Mouse (Mus musculus) retina, adult 2 months (tissue): Measurements from ENCODE around the gene Azi2.

Experiments
- DNase-seq: peaks from one replicate; pipeline ENCODE4 v3.0.0-alpha.2; 2012; ENCODE audit warnings: low read depth, low spot score

The Azi2 gene

DNA sequence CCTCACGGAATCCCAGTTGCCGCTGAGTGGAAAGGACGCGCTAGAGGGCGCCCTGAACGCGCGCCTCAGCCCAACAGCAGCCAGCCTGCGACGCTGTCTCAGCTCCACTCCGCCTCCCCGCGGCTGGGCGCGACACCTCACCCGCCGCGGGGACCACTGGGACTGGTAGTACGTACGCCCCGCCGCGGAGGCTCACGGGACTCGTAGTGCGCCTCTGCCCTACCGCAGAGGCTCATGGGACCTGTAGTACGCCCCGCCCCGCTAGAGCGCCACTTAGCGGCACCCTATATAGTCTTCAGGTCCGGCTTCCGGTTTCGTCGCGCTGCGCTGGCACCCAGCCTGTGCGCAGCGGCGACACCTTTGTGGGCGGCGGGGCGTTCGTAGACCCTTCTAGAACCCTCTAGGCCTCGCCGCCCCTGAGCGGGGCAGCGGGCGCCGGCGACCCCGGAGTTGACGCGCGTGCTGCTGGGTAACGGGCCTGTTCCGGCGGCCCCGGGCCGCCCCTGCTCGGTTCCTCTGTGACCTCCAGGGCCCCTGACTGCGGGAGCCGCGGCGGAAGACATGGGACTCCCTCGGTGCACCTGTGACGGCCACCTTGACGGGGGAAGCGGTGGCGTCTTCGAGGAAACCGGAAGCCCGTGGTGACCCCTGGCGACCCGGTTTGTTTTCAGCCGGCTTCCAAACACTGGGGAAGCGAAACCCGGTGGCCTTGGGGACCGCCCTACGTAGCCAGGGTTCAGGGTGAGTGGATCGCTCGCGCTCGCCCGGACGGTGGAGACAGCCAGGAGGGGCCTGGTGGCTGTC lies at the start of gene Azi2:
Gene Azi2, plus strand, starts transcription at position 282 of the 804 bp plus-strand sequence.
- DNase-seq, result peak; percentile 96

DNA sequence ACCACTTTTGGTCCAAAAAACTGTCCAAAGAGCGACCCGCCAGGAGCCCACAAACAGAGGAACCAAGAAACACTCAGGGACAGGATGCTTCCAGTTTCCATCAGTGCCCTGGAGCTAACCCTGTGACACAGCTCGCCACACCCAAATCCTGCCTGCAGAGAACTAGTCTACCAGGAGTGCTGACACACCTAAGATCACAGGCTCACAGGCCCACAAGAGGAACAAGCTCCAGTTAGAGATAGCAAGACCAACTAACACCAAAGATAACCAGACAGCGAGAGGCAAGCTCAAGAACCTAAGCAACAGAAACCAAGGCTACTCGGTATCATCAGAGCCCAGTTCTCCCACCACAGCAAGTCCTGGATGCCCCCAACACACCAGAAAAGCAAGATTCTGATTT lies 43.7 kb upstream of the Azi2 start:
- no peak for DNase-seq

DNA sequence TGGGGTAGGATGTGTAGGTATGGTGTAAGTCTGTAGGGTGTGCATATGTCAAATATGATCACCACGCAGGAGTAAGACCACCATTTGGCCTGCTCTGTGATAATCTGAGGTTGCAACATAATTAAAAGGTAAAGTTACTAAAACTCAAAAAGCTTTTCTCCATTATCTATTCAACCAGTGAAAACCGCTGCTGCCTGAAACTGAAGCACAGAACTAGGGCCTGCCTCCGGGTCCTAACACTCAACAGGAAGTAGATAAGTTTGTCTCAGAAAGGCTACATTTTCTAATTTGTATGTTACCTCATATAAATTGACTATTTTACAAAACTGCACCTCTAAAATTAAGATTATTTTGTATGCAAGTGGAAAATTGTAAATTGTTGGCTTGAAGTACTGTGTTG lies 38.8 kb upstream of the Azi2 start:
- DNase-seq, result no peak

DNA sequence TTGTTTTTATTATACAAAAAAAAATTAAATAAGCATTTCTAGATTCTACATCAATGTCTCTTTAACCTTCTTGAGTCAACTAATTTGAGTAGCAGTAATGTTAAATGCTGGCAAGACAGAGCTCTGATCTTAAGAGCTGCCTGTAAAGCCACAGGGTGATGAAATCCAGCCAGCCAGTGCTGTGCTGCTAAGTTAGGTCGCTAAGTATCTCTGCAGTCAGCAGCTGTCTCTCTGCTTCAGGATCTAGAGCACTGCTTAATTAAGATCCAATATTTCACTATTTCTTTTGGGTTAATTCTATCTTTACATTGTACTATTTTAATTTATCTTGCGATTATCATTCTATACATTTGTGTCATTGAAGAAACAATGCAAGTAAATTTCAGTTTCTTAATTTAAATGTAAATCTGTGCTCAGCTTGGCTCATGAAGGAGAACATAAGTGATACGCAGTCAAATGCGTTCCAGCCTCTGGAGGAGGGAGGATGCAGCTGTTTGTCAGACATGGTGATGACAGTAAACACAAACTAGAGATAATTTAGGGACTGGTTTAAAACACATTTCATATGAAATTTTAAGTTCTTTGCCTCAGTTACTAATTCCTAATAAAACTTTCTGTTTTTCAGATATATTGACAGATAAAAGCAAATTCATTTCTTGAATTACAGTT lies 36.9 kb upstream of the Azi2 start:
- no peak for DNase-seq

DNA sequence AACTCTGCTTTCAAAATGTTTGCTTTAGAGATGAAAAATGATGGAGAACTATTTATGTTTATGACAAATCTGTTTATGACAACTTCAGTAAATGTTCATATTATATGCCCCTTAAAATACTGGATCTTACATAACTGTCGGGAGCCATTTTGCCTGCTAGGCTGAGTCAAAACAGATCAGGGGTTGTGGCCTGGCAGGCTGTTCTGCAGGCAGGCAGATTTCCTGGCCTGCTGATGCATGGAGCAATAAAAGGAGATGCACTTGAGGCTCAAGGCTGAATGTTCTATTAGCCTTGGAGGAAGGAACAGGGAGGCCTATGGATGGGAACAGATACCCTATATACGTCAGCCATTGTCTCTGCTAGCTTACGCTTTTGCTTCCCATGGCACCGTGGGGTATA lies 36.4 kb upstream of the Azi2 start:
- no peak for DNase-seq

DNA sequence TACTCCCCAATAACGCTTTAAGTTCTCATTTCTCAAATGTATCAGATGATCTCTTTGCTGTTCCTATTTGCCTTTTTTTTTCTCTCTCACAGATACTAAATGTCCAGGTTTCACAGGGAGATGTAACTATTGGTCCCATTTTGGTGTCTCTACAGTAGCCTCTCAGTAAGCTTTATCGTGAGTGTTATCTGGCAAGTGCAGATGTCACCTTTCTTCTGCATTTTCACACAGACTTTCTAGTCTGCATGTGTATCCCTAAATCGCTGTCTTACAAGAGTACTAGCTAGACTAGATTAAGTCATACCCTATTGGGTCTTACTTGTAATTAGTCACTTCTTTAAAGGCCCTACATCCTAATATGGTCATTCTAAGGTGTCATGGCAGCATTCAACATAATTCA lies 27.4 kb upstream of the Azi2 start:
- DNase-seq, result no peak

DNA sequence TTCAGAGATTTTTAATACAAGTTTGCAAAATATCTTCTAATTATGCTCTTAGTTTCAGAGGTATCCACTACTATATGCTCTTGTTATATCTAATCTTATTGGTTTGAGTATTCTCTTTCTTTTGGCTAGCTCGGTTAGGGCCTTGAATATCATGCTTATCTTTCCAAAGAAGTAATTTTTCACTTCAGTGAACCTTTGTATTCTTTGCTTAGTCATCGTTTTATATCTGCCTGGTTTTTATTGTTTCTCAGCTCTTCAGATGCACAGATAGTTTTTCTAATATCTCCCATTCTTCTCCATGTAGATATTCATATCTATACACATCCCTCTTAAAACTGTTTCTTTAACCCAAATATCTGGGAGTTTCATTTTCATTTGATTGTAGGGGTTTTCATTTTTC lies 15.3 kb upstream of the Azi2 start:
- no peak for DNase-seq

DNA sequence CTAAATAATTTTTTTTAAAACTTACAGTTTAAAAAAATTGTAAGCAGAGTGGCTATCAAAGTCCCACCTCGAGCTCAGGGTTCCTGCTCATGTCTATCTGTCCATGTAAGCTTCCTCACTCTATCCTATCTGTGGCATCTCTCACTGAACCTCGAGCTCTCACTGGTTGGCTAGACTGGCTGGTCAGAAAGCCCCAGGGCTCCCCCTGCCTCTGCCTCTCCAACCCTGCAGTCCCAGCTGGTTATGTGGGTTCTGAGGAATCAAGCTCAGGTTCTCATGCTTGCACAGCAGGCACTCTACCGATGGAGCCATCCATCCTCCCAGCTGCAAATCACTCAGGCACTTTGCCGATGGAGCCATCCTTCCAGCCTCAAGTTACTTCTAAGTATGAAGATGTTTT lies 10.8 kb upstream of the Azi2 start:
- DNase-seq, result no peak

DNA sequence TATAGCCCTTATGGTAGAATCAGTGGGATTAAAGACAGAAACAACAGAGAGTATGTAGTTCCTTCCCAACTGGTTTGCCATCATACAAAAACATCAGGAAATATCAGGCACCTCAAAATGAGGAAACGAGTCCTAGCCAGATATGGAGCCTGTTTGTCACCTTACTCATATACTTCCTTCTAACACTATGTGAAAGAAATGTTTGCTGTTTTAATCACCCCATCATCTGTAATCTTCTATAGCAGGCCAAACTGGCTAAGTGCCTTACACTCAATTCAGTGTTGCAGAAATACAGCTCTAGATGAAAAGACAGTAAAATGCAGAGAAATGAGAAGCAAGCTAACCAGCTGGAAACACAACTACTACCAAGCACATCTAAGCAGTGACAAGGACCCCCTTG lies 10.0 kb upstream of the Azi2 start:
- DNase-seq, result no peak

DNA sequence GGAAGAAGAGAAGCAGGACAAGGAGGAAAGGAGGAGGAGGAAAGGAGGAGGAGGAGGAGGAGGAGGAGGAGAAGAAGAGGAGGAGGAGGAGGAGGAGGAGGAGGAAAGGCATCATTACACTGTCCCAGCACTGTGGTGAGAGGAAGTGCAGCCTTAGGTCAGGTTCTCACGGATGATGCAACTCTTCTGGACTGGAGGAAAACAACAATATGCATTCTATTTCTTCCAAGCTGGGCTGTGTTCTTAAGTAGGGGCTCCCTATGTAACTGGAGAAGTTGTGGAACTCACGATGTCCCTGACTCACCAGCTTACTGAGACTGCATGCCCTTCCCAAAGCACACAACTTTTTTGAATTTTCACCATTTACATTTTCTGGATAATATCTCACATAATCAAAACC lies 8.6 kb upstream of the Azi2 start:
- no peak for DNase-seq

DNA sequence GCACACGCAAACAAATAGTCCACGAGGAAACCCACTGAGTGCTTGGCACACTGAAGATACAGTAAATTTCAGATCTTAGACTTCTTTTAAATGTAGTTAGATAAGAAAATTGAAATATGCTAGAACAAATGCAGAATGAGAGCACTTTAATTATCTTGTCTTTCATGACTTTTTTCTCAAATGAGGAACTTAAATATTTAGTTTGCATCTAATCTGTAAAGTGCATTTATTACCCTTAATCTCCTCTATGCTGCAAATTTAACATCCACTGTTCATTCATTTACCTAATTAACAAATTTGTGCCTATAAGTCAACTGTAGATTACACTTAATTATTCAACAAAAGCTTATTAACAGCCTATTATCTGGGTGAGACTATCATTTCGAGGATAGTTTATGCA lies 5.3 kb upstream of the Azi2 start:
- DNase-seq, result no peak

DNA sequence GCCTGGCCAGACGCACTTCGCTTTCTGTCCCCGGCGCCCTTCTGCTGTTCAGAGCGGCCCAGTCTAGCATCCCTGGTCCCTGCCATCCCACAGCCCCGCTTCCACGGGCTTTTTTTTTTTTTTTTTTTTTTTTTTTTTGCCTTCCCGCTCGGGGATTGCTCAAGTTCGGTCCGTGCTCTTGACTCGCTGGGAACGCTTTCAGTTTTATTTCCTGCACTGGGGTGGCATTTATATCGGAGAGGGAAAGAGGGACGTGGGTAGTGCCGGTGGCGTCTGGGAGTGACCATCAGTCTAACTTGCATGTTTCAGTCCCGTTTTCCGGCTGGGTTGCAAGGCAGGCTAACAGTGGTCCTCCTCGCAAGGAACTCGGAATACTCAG lies 712 bp downstream of the Azi2 start:
- no peak for DNase-seq

DNA sequence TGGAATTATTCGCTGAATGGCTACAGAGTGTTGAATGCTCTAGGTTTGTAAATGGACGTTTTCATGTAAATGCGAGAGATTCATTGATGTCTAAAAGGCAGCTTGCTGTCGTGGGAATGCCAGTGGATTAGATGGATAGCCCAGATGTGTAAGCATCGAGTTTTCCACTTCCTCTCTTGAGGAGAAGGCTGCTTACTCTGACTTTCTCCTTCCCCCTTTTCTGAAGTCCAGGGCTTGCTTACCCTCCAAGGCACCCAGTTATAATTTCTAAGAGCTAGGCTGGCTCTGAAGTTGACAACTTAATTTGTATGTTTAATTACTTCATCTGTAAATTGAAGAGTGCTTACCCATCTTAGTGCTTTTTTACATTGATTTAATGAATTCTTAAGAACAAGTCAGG lies 1.3 kb downstream of the Azi2 start:
- DNase-seq, result no peak

DNA sequence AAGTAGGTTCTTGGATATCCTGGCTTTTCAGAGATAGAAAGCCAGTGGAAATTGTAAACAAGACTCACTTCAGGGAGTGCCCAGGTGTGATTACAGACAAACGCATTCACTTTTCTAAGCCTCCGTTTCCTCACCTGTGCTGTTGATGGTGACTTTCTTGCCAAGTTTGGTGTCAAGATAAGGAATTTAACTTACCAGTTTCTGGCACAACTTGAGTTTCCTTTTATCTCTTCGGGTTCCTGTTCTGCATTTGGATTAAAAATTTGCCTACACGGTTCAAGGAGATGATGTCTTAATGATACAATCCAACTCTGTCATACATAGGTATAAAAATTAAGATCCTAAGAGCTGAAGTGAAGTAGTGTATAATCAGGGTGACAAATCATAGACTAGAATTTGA lies 2.4 kb downstream of the Azi2 start:
- DNase-seq, result no peak

DNA sequence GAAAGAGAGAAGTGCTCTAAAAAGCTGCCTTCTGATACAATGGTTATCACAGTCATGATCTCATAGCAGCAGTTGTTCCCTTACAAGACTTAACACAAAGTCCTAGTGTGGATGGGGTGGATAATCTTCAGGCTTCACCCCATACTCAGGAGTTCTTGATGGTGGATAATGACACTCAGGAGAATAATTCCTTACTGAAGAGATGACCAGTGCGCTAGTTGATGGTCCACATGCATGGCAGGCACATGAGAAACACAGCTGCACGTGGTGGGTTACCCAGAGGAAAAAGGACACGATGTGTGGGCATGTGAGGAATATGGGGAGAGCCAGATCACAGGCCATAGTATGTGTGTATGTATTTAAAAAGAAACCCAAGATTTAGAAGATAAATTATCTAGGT lies 3.3 kb downstream of the Azi2 start:
- no peak for DNase-seq

DNA sequence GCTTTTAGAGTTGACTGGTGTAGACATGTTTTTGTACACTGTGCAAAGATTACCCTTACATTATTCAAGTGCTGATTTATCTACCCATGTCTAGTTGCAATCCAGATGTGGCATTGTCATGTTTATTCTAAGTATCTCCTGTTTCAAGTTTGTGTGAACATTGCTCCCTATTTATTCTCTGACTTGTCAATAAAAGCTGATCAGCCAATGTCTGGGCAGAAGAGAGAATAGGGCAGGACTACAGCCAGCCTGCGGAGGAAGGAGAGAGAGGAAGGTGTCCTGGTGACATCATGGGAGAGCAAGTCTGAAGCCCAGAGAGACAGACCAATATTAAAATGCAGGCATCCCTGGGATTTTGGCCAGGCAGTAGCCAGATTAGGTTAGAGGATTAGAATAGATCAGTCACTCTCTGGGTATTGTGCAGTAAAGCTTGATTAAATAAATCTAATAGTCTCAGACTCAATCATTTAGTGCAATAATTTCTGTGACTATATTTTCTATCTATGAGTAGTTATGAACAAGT lies 4.8 kb downstream of the Azi2 start:
- DNase-seq, result no peak

DNA sequence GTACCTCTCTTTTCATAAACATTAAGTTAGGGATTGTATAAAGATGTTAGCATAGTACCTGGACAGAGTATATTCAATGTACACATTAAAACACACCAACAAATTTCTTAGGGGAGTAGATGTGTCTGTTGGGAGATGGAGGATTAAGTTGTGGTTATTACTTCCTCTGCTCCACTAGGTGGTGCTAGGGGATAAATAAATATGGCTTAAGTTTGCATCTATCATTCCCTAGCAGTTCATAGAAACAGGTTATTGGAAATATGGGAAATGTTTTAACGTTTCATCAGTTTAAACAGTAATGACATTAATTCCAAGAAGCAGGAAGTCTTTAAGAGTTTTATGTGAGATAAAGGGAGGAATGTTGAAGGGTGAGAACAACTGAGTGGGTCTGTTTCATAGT lies 13.0 kb downstream of the Azi2 start:
- DNase-seq, result peak; percentile 22

DNA sequence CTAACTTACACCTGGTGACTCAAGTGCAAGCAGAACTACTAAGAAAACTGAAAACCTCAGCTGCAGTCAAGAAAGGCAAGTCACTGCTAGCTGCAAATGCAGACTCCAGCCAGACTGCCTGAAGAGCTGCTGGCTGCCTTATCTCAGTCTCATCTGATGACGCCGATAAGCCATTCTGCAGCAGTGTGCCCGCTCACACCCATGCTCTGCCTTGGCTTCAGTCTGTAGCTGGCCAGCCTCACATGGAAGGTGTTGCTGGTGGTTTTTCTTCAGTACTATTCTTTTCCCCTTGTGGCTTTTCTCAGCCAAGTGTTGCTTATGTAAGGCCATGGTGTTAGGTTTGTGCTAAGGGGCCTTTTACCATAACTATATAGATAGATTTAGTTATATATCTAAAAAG lies 18.8 kb downstream of the Azi2 start:
- DNase-seq, result no peak

DNA sequence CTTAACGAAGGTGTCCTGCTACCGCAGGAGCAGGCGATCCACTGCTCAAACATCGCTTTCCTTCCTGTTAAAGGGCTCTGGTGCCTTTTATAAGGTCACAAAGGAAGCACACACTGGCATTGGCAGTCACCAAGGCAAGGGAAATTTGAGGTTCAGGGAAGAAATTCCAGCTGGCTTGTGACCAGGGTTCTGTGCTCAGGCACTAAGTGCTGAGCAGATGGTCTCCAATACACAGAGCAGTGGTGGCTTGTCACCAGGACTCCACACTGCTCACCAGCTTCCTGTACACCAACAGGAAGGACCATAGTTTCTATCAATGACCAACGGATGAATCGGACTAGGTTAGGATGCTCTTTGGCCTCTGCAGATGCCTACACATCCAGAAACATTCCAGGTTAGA lies 30.1 kb downstream of the Azi2 start:
- no peak for DNase-seq

DNA sequence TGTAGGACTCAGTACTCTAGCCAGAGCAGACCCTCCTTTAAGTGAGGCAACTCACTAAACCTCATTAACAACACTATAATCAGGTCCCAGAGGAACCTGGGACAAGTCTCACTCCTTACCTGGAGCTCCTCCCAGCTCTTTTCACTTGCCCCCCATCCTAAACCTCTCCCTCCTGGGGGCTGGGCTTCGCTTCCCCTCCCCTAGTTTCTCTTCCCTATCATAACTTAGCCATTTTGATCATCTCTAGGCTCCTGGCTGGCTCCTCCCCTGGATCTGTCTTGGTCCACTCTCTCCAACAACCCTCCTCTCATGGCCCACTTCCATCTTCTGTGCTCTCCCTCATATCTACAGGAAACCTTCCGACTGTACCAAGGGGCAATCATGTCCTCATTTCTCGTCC lies 31.0 kb downstream of the Azi2 start:
- DNase-seq, result no peak

DNA sequence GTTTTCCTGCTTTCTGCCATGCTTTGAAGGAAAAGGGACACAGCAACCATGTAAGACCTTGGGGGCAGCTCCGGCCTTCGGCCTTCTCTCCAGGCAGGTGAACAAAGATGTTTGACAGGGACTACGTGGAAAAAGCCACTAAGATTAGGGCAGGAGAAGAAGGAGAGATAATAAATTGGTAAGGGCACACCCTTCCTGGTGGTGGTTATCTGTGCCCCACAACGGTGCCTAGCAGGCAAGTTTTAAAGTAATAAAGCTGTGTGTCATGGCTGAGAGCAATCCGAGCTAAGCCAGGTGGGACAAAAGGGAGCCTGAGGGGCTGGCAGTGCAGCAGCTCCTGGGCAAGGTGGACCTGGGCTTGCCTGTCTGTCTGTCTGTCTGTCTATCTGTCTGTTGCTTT lies 31.8 kb downstream of the Azi2 start:
- no peak for DNase-seq

DNA sequence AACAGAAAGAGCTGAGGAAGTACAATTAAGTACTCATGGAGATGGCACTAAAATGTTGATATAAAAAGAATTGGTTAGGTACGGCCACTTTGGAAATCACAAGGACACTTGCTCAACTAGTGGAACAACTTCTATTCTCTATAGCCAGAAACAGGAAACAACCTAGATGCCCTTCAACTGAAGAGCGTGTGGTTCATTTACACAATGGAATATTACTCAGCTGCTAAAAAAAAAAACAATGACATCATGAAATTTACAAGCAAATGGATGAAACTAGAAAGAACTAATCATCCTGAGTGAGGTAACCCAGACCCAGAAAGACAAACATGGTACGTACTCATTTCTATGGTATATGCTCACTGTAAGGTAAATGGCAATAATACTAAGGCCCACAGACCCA lies 33.1 kb downstream of the Azi2 start:
- no peak for DNase-seq
